Mouse (Mus musculus): ENCODE measurements around the gene Adra2b. TPM values are rescaled to one million over a fixed set of nuclear protein-coding genes. Genes with fewer than 3 reads are reported as not detected.

Gene Adra2b
- polyA plus RNA-seq, 1 experiment from 2014 or later: 9.2 TPM

DNA sequence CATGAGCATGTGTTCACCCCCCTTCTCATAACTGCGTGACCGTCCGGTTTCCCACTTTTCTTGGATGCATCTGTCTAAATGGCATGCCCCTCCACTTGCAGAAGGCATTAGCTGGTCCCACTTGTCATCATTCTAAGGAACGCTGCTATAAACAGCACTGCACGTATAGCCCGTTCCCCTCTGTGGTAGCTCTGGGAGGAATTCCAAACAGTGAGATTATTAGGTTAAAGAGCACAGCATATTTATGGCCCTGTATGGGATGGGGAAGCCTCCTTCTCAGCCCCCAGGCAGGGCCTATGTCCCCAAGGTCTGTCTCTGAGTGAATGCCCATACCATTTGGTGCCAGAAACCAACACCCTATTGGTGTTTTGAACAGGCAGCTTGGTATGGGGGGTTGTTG lies 48.1 kb downstream of the Adra2b start:
- 0 out of 2 replicates have a peak overlapping the region, but pooled peaks have one; percentile 17 for H3K27ac ChIP-seq
- peaks cover 25% of the 10 kb centered on the region for H3K4me1 ChIP-seq
- no peaks in the 10 kb centered on the region for H3K27me3 ChIP-seq (ENCODE audit: insufficient read depth, poor library complexity, severe bottlenecking)
- no peak for DNase-seq (ENCODE audit: low spot score)
- 76% methylated on average over 6 of the region's 6 CpGs for WGBS
- H3K9me3 ChIP-seq: no peaks in the 10 kb centered on the region
- no peaks in the 10 kb centered on the region for H3K36me3 ChIP-seq
- no peak overlapping the region for H3K4me3 ChIP-seq

DNA sequence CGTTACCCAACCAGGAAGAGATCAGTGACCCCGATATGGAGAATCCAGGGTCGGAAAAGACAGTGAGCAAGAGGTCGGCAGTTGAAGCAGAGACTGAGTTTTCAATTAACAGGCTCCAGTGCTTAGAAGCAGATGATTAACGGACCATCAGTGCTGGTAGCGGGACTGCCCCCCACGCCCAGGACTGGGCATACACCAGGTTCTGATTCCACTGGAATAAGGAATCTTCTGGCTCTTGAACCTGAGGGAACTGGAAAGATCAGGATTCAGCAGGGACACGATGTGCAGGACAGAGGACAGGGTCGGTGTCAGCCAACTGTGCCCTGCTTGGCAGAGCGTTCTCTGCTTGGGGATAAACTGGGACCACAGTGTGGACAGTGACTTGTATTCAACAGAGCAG lies 52.8 kb downstream of the Adra2b start:
- peaks cover 40% of the 10 kb centered on the region for H3K4me1 ChIP-seq
- H3K27ac ChIP-seq: no peak overlapping the region
- 67% methylated on average over 10 of the region's 10 CpGs for WGBS
- no peaks in the 10 kb centered on the region for H3K36me3 ChIP-seq
- no peaks in the 10 kb centered on the region for H3K27me3 ChIP-seq (ENCODE audit: insufficient read depth, poor library complexity, severe bottlenecking)
- H3K4me3 ChIP-seq: no peak overlapping the region
- H3K9me3 ChIP-seq: no peaks in the 10 kb centered on the region
- DNase-seq (ENCODE audit: low spot score): no peak

DNA sequence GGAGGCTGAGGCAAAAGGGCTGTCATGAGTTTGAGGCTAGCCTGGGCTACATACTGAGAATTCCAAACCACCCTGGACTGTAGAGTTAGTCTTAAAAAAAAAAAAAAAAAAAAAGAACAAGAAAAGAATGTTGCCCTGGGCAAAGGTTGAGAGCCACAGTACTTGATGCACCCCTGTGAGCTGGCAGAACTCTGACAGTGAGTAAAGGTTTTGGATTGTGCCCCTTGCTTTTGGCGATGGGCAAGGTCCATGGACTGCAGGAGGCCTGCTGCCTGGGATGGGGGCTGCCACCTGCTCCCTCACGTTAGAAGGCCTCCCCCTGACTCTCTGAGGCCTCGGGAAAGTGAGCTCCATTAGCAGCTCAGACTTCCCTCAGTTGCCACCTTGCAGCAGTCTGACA lies 53.7 kb downstream of the Adra2b start:
- H3K4me1 ChIP-seq: peaks cover 31% of the 10 kb centered on the region
- H3K27ac ChIP-seq: no peak overlapping the region
- H3K27me3 ChIP-seq (ENCODE audit: insufficient read depth, poor library complexity, severe bottlenecking): no peaks in the 10 kb centered on the region
- no peak overlapping the region for H3K4me3 ChIP-seq
- DNase-seq (ENCODE audit: low spot score): no peak
- no peaks in the 10 kb centered on the region for H3K9me3 ChIP-seq
- H3K36me3 ChIP-seq: no peaks in the 10 kb centered on the region
- WGBS: 47% methylated on average over 3 of the region's 3 CpGs

Other genes with a start within 250 kb of the Adra2b start
- gene Ncaph, start 229.3 kb upstream of the Adra2b start, polyA plus RNA-seq (2016; fragmentation: Nextera tagmentation; extraction: Ambion mirVana): 70.9 and 76.9 TPM in 2 replicates
- 12.4 and 13.1 TPM in 2 replicates for gene Itpripl1, start 219.8 kb upstream of the Adra2b start, polyA plus RNA-seq (2016; fragmentation: Nextera tagmentation; extraction: Ambion mirVana)
- gene 1810024B03Rik, start 154.9 kb upstream of the Adra2b start, polyA plus RNA-seq (2016; fragmentation: Nextera tagmentation; extraction: Ambion mirVana): 2.0 TPM in 2 replicates
- gene Snrnp200, start 154.8 kb upstream of the Adra2b start, polyA plus RNA-seq (2016; fragmentation: Nextera tagmentation; extraction: Ambion mirVana): 61.8 and 64.4 TPM in 2 replicates
- 58.3 and 61.1 TPM in 2 replicates for gene Ciao1, start 115.4 kb upstream of the Adra2b start, polyA plus RNA-seq (2016; fragmentation: Nextera tagmentation; extraction: Ambion mirVana)
- gene Tmem127, start 115.3 kb upstream of the Adra2b start, polyA plus RNA-seq (2016; fragmentation: Nextera tagmentation; extraction: Ambion mirVana): 22.1 and 23.1 TPM in 2 replicates
- gene Stard7, start 93.0 kb upstream of the Adra2b start, polyA plus RNA-seq (2016; fragmentation: Nextera tagmentation; extraction: Ambion mirVana): 97.1 and 110 TPM in 2 replicates
- 14.1 and 15.7 TPM in 2 replicates for gene Dusp2, start 27.0 kb upstream of the Adra2b start, polyA plus RNA-seq (2016; fragmentation: Nextera tagmentation; extraction: Ambion mirVana)
- gene Astl, start 24.6 kb upstream of the Adra2b start, polyA plus RNA-seq (2016; fragmentation: Nextera tagmentation; extraction: Ambion mirVana): 0.08 TPM in 1 of 2 replicates, not detected in the other
- gene Gpat2, start 62.0 kb downstream of the Adra2b start, polyA plus RNA-seq (2016; fragmentation: Nextera tagmentation; extraction: Ambion mirVana): 0.28 and 0.71 TPM in 2 replicates
- gene Fahd2a, start 81.4 kb downstream of the Adra2b start, polyA plus RNA-seq (2016; fragmentation: Nextera tagmentation; extraction: Ambion mirVana): 24.5 and 27.8 TPM in 2 replicates
- gene Kcnip3, start 158.9 kb downstream of the Adra2b start, polyA plus RNA-seq (2016; fragmentation: Nextera tagmentation; extraction: Ambion mirVana): 1.7 and 2.1 TPM in 2 replicates
- gene Prom2, start 178.3 kb downstream of the Adra2b start, polyA plus RNA-seq (2016; fragmentation: Nextera tagmentation; extraction: Ambion mirVana): 0.33 and 1.2 TPM in 2 replicates
- gene Zfp661, start 223.9 kb downstream of the Adra2b start, polyA plus RNA-seq (2016; fragmentation: Nextera tagmentation; extraction: Ambion mirVana): 2.8 and 4.4 TPM in 2 replicates
- gene Mrps5, start 224.0 kb downstream of the Adra2b start, polyA plus RNA-seq (2016; fragmentation: Nextera tagmentation; extraction: Ambion mirVana): 155 and 156 TPM in 2 replicates